19 mouse cellular contexts compared by ENCODE assay signal in the genomic region with DNA sequence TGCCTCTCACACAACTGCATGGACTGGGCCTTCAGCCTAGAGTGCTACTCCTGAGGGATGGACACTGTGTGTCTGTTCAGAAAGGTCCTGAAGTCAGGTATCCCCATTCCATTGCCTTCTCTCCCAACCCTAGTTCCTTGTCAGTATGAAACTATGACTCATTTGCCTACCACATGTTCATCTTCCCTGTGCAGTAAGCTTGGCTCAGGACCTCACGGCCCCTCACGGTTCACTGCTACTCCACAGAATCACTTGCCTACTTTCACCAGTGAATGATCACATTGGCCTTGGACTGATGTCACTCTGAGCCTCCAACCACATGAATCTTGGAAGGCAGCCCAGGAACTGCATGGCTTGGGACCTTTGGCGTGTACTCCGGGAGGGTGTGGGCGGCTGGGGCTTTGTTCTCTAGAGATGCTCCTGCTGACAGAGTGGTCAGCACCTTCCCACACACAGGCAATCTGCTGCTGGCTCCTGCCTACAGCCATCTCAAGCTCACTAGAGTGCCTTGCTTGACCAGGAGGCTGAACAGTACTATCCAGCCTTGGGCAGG. TPM values are rescaled to one million over a fixed set of nuclear protein-coding genes. Genes with fewer than 3 reads are reported as not detected.
DNase-seq lines count a peak whose midpoint lies in the region; ATAC-seq lines count a peak whose summit lies in the region.
"Had no signal": no experiment of that assay in that cellular context is flagged by ENCODE, and none has a peak within 500 bp of the region (broad histone marks: within the 10 kb centered on the region; RNA-seq: fewer than 3 reads in every experiment).

No protein-coding gene starts in this region.

- H3K27me3 ChIP-seq in embryonic facial prominence, embryonic 15.5 days: peaks cover 42% of the 10 kb centered on the region
- peaks cover 55% of the 10 kb centered on the region for H3K27me3 ChIP-seq in embryonic facial prominence, embryonic 10.5 days (replicated peaks; ENCODE audit: low read depth, poor library complexity, severe bottlenecking)

- ATAC-seq in embryonic facial prominence, embryonic 15.5 days (ENCODE audit: insufficient number of reproducible peaks, low FRiP score, low TSS enrichment, low read depth): peak; percentile 19; the same call in 1 of the 2 replicates
- ATAC-seq: forebrain, postnatal 0 days; intestine, embryonic 16.5 days had no signal

- no peak overlapping the region for H3K4me3 ChIP-seq in embryonic facial prominence, embryonic 15.5 days (replicated peaks)
- no peak overlapping the region for H3K4me3 ChIP-seq in embryonic facial prominence, embryonic 10.5 days
- H3K4me3 ChIP-seq: forebrain, embryonic 10.5 days; gastrocnemius, adult 2 months; heart, embryonic 12.5 days; kidney, embryonic 15.5 days; midbrain, embryonic 12.5 days had no signal

- DNase-seq in embryonic facial prominence, embryonic 10.5 days (ENCODE audit: low spot score): no peak
- peak; percentile 99 for DNase-seq in Muller cell, postnatal 12 days (ENCODE audit: inconsistent ontology term)
- DNase-seq in cerebellum, adult 11-12 months: peak; percentile 85
- peak; percentile 77 for DNase-seq in cerebellum, postnatal 14 days
- no peak for DNase-seq in kidney, adult 18-20 months
- DNase-seq in ovary, postnatal 36 days (ENCODE audit: low spot score): no peak
- DNase-seq: embryo, embryonic 11 days; forebrain, postnatal 0 days; gastrocnemius, adult 2 months; heart, adult 11 months; thymus, postnatal 25 days had no signal

- H3K9me3 ChIP-seq in embryonic facial prominence, embryonic 15.5 days (replicated peaks): no peaks in the 10 kb centered on the region
- no peaks in the 10 kb centered on the region for H3K9me3 ChIP-seq in embryonic facial prominence, embryonic 10.5 days
- H3K9me3 ChIP-seq: forebrain, embryonic 10.5 days; heart, embryonic 12.5 days; kidney, embryonic 15.5 days; midbrain, embryonic 12.5 days had no signal

- no peak overlapping the region for H3K9ac ChIP-seq in embryonic facial prominence, embryonic 15.5 days
- H3K9ac ChIP-seq: forebrain, postnatal 0 days; heart, embryonic 12.5 days; hindbrain, embryonic 14.5 days; kidney, embryonic 15.5 days; liver, embryonic 14.5 days; midbrain, embryonic 12.5 days had no signal

- no peaks in the 10 kb centered on the region for H3K36me3 ChIP-seq in embryonic facial prominence, embryonic 15.5 days
- no peaks in the 10 kb centered on the region for H3K36me3 ChIP-seq in embryonic facial prominence, embryonic 10.5 days (replicated peaks)
- H3K36me3 ChIP-seq: forebrain, embryonic 10.5 days; heart, embryonic 12.5 days; kidney, embryonic 15.5 days; midbrain, embryonic 12.5 days had no signal

- peaks cover 5% of the 10 kb centered on the region for H3K4me1 ChIP-seq in embryonic facial prominence, embryonic 15.5 days
- peaks cover 6% of the 10 kb centered on the region for H3K4me1 ChIP-seq in embryonic facial prominence, embryonic 10.5 days

- no peak overlapping the region for H3K4me2 ChIP-seq in embryonic facial prominence, embryonic 15.5 days (replicated peaks)
- H3K4me2 ChIP-seq: heart, embryonic 12.5 days; hindbrain, embryonic 14.5 days; kidney, embryonic 15.5 days; midbrain, embryonic 12.5 days had no signal

- H3K27ac ChIP-seq in embryonic facial prominence, embryonic 15.5 days (replicated peaks): no peak overlapping the region
- no peak overlapping the region for H3K27ac ChIP-seq in embryonic facial prominence, embryonic 10.5 days (replicated peaks)
- H3K27ac ChIP-seq: forebrain, embryonic 10.5 days; gastrocnemius, adult 2 months; hindbrain, embryonic 14.5 days; kidney, embryonic 15.5 days; liver, embryonic 14.5 days; midbrain, embryonic 12.5 days had no signal

- 88% methylated on average over 5 of the region's 5 CpGs for WGBS in embryonic facial prominence, embryonic 15.5 days
- 91% methylated on average over 5 of the region's 5 CpGs for WGBS in embryonic facial prominence, embryonic 10.5 days

RNA-seq across cellular contexts. Expression of gene Kcnq2, which starts 4.6 kb away (rescaled TPM):
- 0.39 and 0.42 TPM in 2 replicates for polyA plus RNA-seq in embryonic facial prominence, embryonic 15.5 days (2015; fragmentation: Nextera tagmentation; extraction: Ambion mirVana)
- 1.8 and 1.9 TPM in 2 replicates for polyA plus RNA-seq in embryonic facial prominence, embryonic 10.5 days (2016; fragmentation: Nextera tagmentation; extraction: Ambion mirVana)

RNA-seq across cellular contexts. Expression of gene Eef1a2, which starts 17.1 kb away (rescaled TPM):
- 0.21 and 0.25 TPM in 2 replicates for polyA plus RNA-seq in embryonic facial prominence, embryonic 15.5 days (2015; fragmentation: Nextera tagmentation; extraction: Ambion mirVana)
- polyA plus RNA-seq in embryonic facial prominence, embryonic 10.5 days (2016; fragmentation: Nextera tagmentation; extraction: Ambion mirVana): 0.11 TPM in 1 of 2 replicates, not detected in the other
- polyA plus RNA-seq: liver, embryonic 14.5 days had no signal

RNA-seq across cellular contexts. Expression of gene Ppdpf, which starts 47.3 kb away (rescaled TPM):
- 268 and 282 TPM in 2 replicates for polyA plus RNA-seq in embryonic facial prominence, embryonic 15.5 days (2015; fragmentation: Nextera tagmentation; extraction: Ambion mirVana)
- polyA plus RNA-seq in embryonic facial prominence, embryonic 10.5 days (2016; fragmentation: Nextera tagmentation; extraction: Ambion mirVana): 351 and 375 TPM in 2 replicates

Comparison
In these comparisons a context has a peak if more than half of its experiments do, and no peak if none do; other contexts are left out.
1. DNase-seq: peak in Muller cell, postnatal 12 days (single experiment), cerebellum, adult 11-12 months (single experiment) and cerebellum, postnatal 14 days (2 of 2); none in embryonic facial prominence, embryonic 10.5 days (single experiment), kidney, adult 18-20 months (single experiment) and ovary, postnatal 36 days (single experiment).